Mouse (Mus musculus) liver, embryonic 13.5 days (tissue): ENCODE results near the gene Supt4a. TPM values are rescaled to one million over a fixed set of nuclear protein-coding genes. Genes with fewer than 3 reads are reported as not detected.

Experiments used
- ATAC-seq: fragments of 200-750 bp; cut with Nextera tagmentation; 2 replicates; pipeline ENCODE4 v1.8.0; 2017; ENCODE audit warnings: low read depth, mild to moderate bottlenecking, moderate number of reproducible peaks, moderate library complexity
- DNase-seq: peaks from one replicate; pipeline ENCODE4 v3.0.0; 2022
- H3K27ac ChIP-seq: fragments of 300-500 bp; sonication (generic); 2 replicates; pipeline ENCODE4 v1.5.1; 2015; ENCODE audit warnings: moderate library complexity, mild to moderate bottlenecking, inconsistent platforms
- H3K27me3 ChIP-seq: fragments of 300-500 bp; sonication (generic); 2 replicates; pipeline ENCODE4 v1.6.1; 2015; ENCODE audit warnings: mild to moderate bottlenecking, inconsistent platforms
- H3K36me3 ChIP-seq: fragments of 300-500 bp; sonication (generic); 2 replicates; pipeline ENCODE4 v1.6.1; 2015; ENCODE audit warnings: mild to moderate bottlenecking, inconsistent platforms
- H3K4me1 ChIP-seq: fragments of 300-500 bp; sonication (generic); replicated peaks from 2 replicates; pipeline ENCODE4 v1.6.1; 2015; ENCODE audit warnings: inconsistent platforms
- H3K4me2 ChIP-seq: fragments of 300-500 bp; sonication (generic); 2 replicates; pipeline ENCODE4 v1.6.1; 2015; ENCODE audit warnings: inconsistent platforms, mild to moderate bottlenecking, moderate library complexity
- H3K4me3 ChIP-seq: fragments of 300-500 bp; sonication (generic); replicated peaks from 2 replicates; pipeline ENCODE4 v1.5.1; 2015; ENCODE audit warnings: mild to moderate bottlenecking, inconsistent platforms
- H3K9ac ChIP-seq: fragments of 300-500 bp; sonication (generic); 2 replicates; pipeline ENCODE4 v1.6.1; 2015; ENCODE audit warnings: mild to moderate bottlenecking, inconsistent platforms
- H3K9me3 ChIP-seq: fragments of 300-500 bp; sonication (generic); replicated peaks from 2 replicates; pipeline ENCODE4 v1.6.1; 2016; ENCODE audit warnings: inconsistent platforms
- WGBS: fragments of 180-500 bp; shearing (Covaris S2); methylation state at CpG from one replicate; pipeline ENCODE4 v1.1.7; 2015; ENCODE audit not compliant: insufficient replicate concordance; 5-methylcytosine and 5-hydroxymethylcytosine counted together
- microRNA counts: library from miRNA; unstranded; fragments of <30 nt; microRNA quantifications from one replicate; lab custom pipeline; 2016
- microRNA-seq: library from miRNA; unstranded; fragments of <30 nt; microRNA quantifications from one replicate; pipeline ENCODE4, GENCODE M21; 2016
- polyA plus RNA-seq: library from polyadenylated mRNA; unstranded; fragments of >200 nt; fragmentation: Nextera tagmentation; extraction: Ambion mirVana; gene quantifications from 2 replicates; pipeline ENCODE4 v1.2.1, GENCODE M21; 2015

Gene Supt4a
- polyA plus RNA-seq, 1 experiment from 2014 or later, result 233 TPM

GRCm38 (mm10) chr11:87778100-87778765 lies 40.9 kb downstream of the Supt4a start:
- Histone ChIP-seq H3K27ac (no peak overlapping the region), H3K9me3 (no peaks in the 10 kb centered on the region), H3K9ac (peak overlapping the region; percentile 50), H3K27me3 (peaks cover 4% of the 10 kb centered on the region; the same call in 1 of the 2 replicates), H3K4me3 (peak overlapping the region; percentile 38), H3K4me1 (peaks cover 17% of the 10 kb centered on the region), H3K4me2 (peak overlapping the region; percentile 61), H3K36me3 (no peaks in the 10 kb centered on the region)
- ATAC-seq (peak; percentile 74), DNase-seq (peak; percentile 53)
- 30% methylated on average over 30 of the region's 32 CpGs for WGBS

- Histone ChIP-seq H3K9me3 (no peaks in the 10 kb centered on the region), H3K4me1 (peaks cover 17% of the 10 kb centered on the region), H3K27ac (no peak overlapping the region), H3K9ac (peak overlapping the region; percentile 50; the same call in 1 of the 2 replicates), H3K27me3 (peaks cover 4% of the 10 kb centered on the region; the same call in 1 of the 2 replicates), H3K4me3 (peak overlapping the region; percentile 38), H3K4me2 (peak overlapping the region; percentile 61), H3K36me3 (no peaks in the 10 kb centered on the region)
- 53% methylated on average over 12 of the region's 12 CpGs for WGBS
- ATAC-seq, result no peak
- DNase-seq, result no peak
Observed at GRCm38 (mm10) chr11:87778915-87779314, 41.6 kb downstream of the Supt4a start.

GRCm38 (mm10) chr11:87779392-87779791 lies 42.0 kb downstream of the Supt4a start:
- Histone ChIP-seq H3K4me3 (no peak overlapping the region), H3K9me3 (no peaks in the 10 kb centered on the region), H3K4me2 (no peak overlapping the region), H3K27ac (no peak overlapping the region), H3K27me3 (peaks cover 4% of the 10 kb centered on the region; the same call in 1 of the 2 replicates), H3K36me3 (no peaks in the 10 kb centered on the region), H3K9ac (no peak overlapping the region), H3K4me1 (peaks cover 17% of the 10 kb centered on the region)
- WGBS, result 56% methylated on average over 4 of the region's 4 CpGs
- ATAC-seq (no peak), DNase-seq (no peak)

GRCm38 (mm10) chr11:87780130-87780529 lies 42.8 kb downstream of the Supt4a start:
- 84% methylated on average over 8 of the region's 8 CpGs for WGBS
- no peak for ATAC-seq
- no peak overlapping the region for H3K27ac ChIP-seq
- H3K27me3 ChIP-seq, result peaks cover 4% of the 10 kb centered on the region; the same call in 1 of the 2 replicates
- no peak overlapping the region for H3K9ac ChIP-seq
- peaks cover 17% of the 10 kb centered on the region for H3K4me1 ChIP-seq
- H3K4me2 ChIP-seq, result no peak overlapping the region
- no peak for DNase-seq
- H3K4me3 ChIP-seq, result no peak overlapping the region
- no peaks in the 10 kb centered on the region for H3K9me3 ChIP-seq
- no peaks in the 10 kb centered on the region for H3K36me3 ChIP-seq

- no peak overlapping the region for H3K27ac ChIP-seq
- WGBS, result 24% methylated on average over 6 of the region's 6 CpGs
- H3K36me3 ChIP-seq, result no peaks in the 10 kb centered on the region
- 0 out of 2 replicates have a peak, but pooled peaks cover 5% of the 10 kb centered on the region for H3K4me1 ChIP-seq
- DNase-seq (no peak), ATAC-seq (no peak)
- no peak overlapping the region for H3K9ac ChIP-seq
- H3K4me2 ChIP-seq, result no peak overlapping the region
- no peaks in the 10 kb centered on the region for H3K27me3 ChIP-seq
- no peaks in the 10 kb centered on the region for H3K9me3 ChIP-seq
- H3K4me3 ChIP-seq, result no peak overlapping the region
Observed at GRCm38 (mm10) chr11:87790088-87790487, 52.7 kb downstream of the Supt4a start.

MicroRNA genes within 50 kb of the gene (microRNA counts, 519-probe panel; counts per million panel counts)
- microRNA mmu-miR-142-3p (lab: Ali Mortazavi, UCI) (8,572 counts per million, percentile 98 among the panel's probes with 10 or more counts), microRNA mmu-miR-142-5p (lab: Ali Mortazavi, UCI) (6,401 counts per million, percentile 78 among the panel's probes with 10 or more counts)

Small RNA genes lying within 50 kb of the gene (microRNA-seq; reads per million reads assigned to microRNA genes)
- not detected for gene Mir142
- not detected for gene Mir142b

Other genes starting within 250 kb of the Supt4a start
- not detected in 2 replicates for gene Gm11492, start 170.9 kb upstream of the Supt4a start, polyA plus RNA-seq
- gene Sept4, start 168.6 kb upstream of the Supt4a start, polyA plus RNA-seq, result 11.2 and 14.9 TPM in 2 replicates
- gene Mtmr4, start 145.4 kb upstream of the Supt4a start, polyA plus RNA-seq, result 9.4 and 12.2 TPM in 2 replicates
- gene Hsf5, start 120.4 kb upstream of the Supt4a start, polyA plus RNA-seq, result 0.03 TPM in 1 of 2 replicates, not detected in the other
- 3.8 and 5.5 TPM in 2 replicates for gene Rnf43, start 74.8 kb upstream of the Supt4a start, polyA plus RNA-seq
- gene Tspoap1, start 23.0 kb downstream of the Supt4a start, polyA plus RNA-seq, result 2.7 and 3.1 TPM in 2 replicates
- 276 and 298 TPM in 2 replicates for gene Mpo, start 56.0 kb downstream of the Supt4a start, polyA plus RNA-seq
- not detected in 2 replicates for gene Lpo, start 90.7 kb downstream of the Supt4a start, polyA plus RNA-seq
- gene Mks1, start 115.7 kb downstream of the Supt4a start, polyA plus RNA-seq, result 2.1 and 2.5 TPM in 2 replicates
- 3.0 TPM in 2 replicates for gene Epx, start 138.0 kb downstream of the Supt4a start, polyA plus RNA-seq
- gene Olfr462, start 154.7 kb downstream of the Supt4a start, polyA plus RNA-seq, result not detected in 2 replicates
- not detected in 2 replicates for gene Olfr463, start 159.8 kb downstream of the Supt4a start, polyA plus RNA-seq
- gene Olfr464, start 183.4 kb downstream of the Supt4a start, polyA plus RNA-seq, result not detected in 2 replicates
- gene Dynll2, start 250.0 kb downstream of the Supt4a start, polyA plus RNA-seq, result 11.2 and 11.5 TPM in 2 replicates